Mouse (Mus musculus) ES-Bruce4 (cell line): ENCODE data around the gene Fdx1.

Experiments used
- CTCF ChIP-seq: IDR thresholded peaks from one replicate; pipeline ENCODE4 v1.8.1; 2011; ENCODE audit warnings: low read depth, low read length
- EP300 ChIP-seq: IDR thresholded peaks from 2 replicates; pipeline ENCODE4 v1.6.1; 2011; ENCODE audit warnings: low read depth, low read length; ENCODE audit not compliant: insufficient read depth
- POLR2A ChIP-seq: IDR thresholded peaks from one replicate; pipeline ENCODE4 v1.8.1; 2011; ENCODE audit warnings: low read length; ENCODE audit not compliant: insufficient read depth

DNA sequence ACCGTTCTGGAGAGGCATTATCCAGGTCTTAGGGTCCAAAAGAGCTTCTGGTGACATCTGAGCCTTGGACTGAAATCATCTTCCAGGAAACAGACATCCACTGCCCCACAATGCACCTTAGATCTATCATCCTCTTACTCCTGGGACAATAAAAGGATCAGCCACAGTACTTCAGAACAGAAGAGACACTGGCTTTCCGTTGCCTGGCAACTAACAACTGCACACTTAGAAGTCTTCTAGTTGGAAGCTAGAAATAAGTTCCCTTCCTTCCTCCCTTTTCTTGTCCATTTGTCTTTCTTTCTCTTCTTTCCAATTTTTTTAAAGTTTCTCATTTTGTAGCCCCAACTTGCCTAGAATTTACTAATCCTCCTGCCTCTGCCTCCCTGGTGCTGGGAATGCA, 40.6 kb downstream of the Fdx1 start:
- no peak for TF ChIP-seq CTCF
- TF ChIP-seq EP300, result no peak
- no peak for TF ChIP-seq POLR2A
